Mouse (Mus musculus): ENCODE results near the gene Fam118b. TPM values are rescaled to one million over a fixed set of nuclear protein-coding genes. Genes with fewer than 3 reads are reported as not detected.

Gene Fam118b
- total and polyA plus RNA-seq, 3 experiments, result 12.7 to 27.7 (median 21.3) TPM

GRCm38 (mm10) chr9:35198351-35198750 is 69.3 kb downstream of the Fam118b start:
- H3K27me3 ChIP-seq (replicated peaks), result no peaks in the 10 kb centered on the region
- peaks cover 0 to 42% of the 10 kb centered on the region in 2 experiments; a peak in 2 of 4 replicates for H3K4me1 ChIP-seq (ENCODE audit: control insufficient read depth in 1 of 2, insufficient read depth in 2 of 2)
- dilution Hi-C loops (cut with MboI; ENCODE audit: extremely low pct_ligation_motif_present, extremely low pct_unique_long_range_greater_than_20kb, low sequenced_read_pairs) (no loop called here), in situ Hi-C loops (cut with MboI; ENCODE audit: low pct_ligation_motif_present, low pct_unique_long_range_greater_than_20kb, low sequenced_read_pairs) (no loop called here)
- peaks cover under 1 to 28% of the 10 kb centered on the region in 2 experiments for H3K36me3 ChIP-seq (replicated peaks in 1 of 2; ENCODE audit: control insufficient read depth in 1 of 2, insufficient read depth in 1 of 2, low read length in 1 of 2)
- peak overlapping the region; percentile 83 for H3K9ac ChIP-seq (ENCODE audit: insufficient read depth, low read depth)
- H3K9me3 ChIP-seq (replicated peaks; ENCODE audit: low read length), result no peaks in the 10 kb centered on the region
- TF ChIP-seq MEF2A (IDR thresholded peaks at IDR 0.05; ENCODE audit: borderline replicate concordance, low read depth, low read length) (no peak), TBP (conservative IDR thresholded peaks at IDR 0.05; ENCODE audit: low read depth, low read length) (peak; percentile 76), RCOR1 (conservative IDR thresholded peaks at IDR 0.05; ENCODE audit: low read depth, low read length) (no peak), TCF12 (IDR thresholded peaks at IDR 0.05; ENCODE audit: low read depth, low read length) (peak; percentile 64), ZMIZ1 (IDR thresholded peaks at IDR 0.05; ENCODE audit: low read depth, low read length) (no peak; the same call in 1 of the 2 replicates), MXI1 (IDR thresholded peaks at IDR 0.05; ENCODE audit: low read depth, low read length) (no peak; the same call in 1 of the 2 replicates), ZKSCAN1 (IDR thresholded peaks at IDR 0.05; ENCODE audit: borderline replicate concordance, low read depth, low read length) (no peak), MAX (IDR thresholded peaks at IDR 0.05; ENCODE audit: low read length) (0 out of 2 replicates have a peak, but pooled peaks have one; percentile 24), USF1 (IDR thresholded peaks at IDR 0.05; ENCODE audit: low read depth, low read length) (no peak), HCFC1 (IDR thresholded peaks at IDR 0.05; ENCODE audit: low read depth, low read length) (no peak), CHD2 (IDR thresholded peaks at IDR 0.05; ENCODE audit: low read length) (no peak), ELF1 (IDR thresholded peaks at IDR 0.05; ENCODE audit: low read depth, low read length) (no peak), MAFK (IDR thresholded peaks at IDR 0.05; ENCODE audit: insufficient replicate concordance, low read length) (peak; percentile 95), PAX5 (IDR thresholded peaks at IDR 0.05; ENCODE audit: low read length) (no peak), JUN (IDR thresholded peaks at IDR 0.05; ENCODE audit: insufficient read depth, low read depth, low read length) (peak; percentile 51; the same call in 1 of the 2 replicates), KAT2A (IDR thresholded peaks at IDR 0.05; ENCODE audit: insufficient replicate concordance, low read length) (no peak), IRF4 (IDR thresholded peaks at IDR 0.05; ENCODE audit: low read depth, low read length) (peak; percentile 72), NELFE (IDR thresholded peaks at IDR 0.05; ENCODE audit: low read depth, low read length) (peak; percentile 39; the same call in 1 of the 2 replicates), E2F4 (IDR thresholded peaks at IDR 0.05; ENCODE audit: insufficient replicate concordance, low read depth, low read length) (no peak), ZNF384 (IDR thresholded peaks at IDR 0.05; ENCODE audit: low read depth, low read length) (no peak; the same call in 1 of the 2 replicates), GABPA (IDR thresholded peaks at IDR 0.05; ENCODE audit: insufficient replicate concordance, low read depth, low read length) (no peak), BHLHE40 (IDR thresholded peaks at IDR 0.05; ENCODE audit: low read depth, low read length) (peak; percentile 57), JUND (conservative IDR thresholded peaks at IDR 0.05; ENCODE audit: low read depth, low read length) (peak; percentile 77), ZC3H11A (IDR thresholded peaks at IDR 0.05; ENCODE audit: low read depth, low read length) (no peak), SMC3 (IDR thresholded peaks at IDR 0.05; ENCODE audit: low read depth, low read length) (no peak), ETS1 (conservative IDR thresholded peaks at IDR 0.05; ENCODE audit: low read depth, low read length) (peak; percentile 61; the same call in 1 of the 2 replicates), EP300 (IDR thresholded peaks at IDR 0.05; ENCODE audit: low read length) (peak; percentile 85), UBTF (IDR thresholded peaks at IDR 0.05; ENCODE audit: low read depth, low read length) (no peak), POLR2A (IDR thresholded peaks at IDR 0.05; ENCODE audit: low read depth, low read length) (peak; percentile 64), SIN3A (IDR thresholded peaks at IDR 0.05; ENCODE audit: low read length) (peak; percentile 60; the same call in 1 of the 2 replicates), USF2 (conservative IDR thresholded peaks at IDR 0.05; ENCODE audit: low read depth, low read length) (no peak), POLR2AphosphoS2 (IDR thresholded peaks at IDR 0.05; ENCODE audit: low read depth, low read length) (peak; percentile 57; the same call in 1 of the 2 replicates)
- peak overlapping the region; percentile 82 for H3K27ac ChIP-seq (ENCODE audit: insufficient read depth, low read depth)
- DNase-seq (ENCODE audit: extremely low read depth), result peak; percentile 80
- peak overlapping the region; percentile 35 for H3K4me2 ChIP-seq (ENCODE audit: insufficient read depth, low read depth, poor library complexity, severe bottlenecking)
- peaks cover 22% of the 10 kb centered on the region for H3K79me2 ChIP-seq (replicated peaks; ENCODE audit: control insufficient read depth, extremely low read depth, insufficient read depth, poor library complexity, severe bottlenecking)
- H3K4me3 ChIP-seq (replicated peaks in 1 of 3; ENCODE audit: low read depth in 2 of 3, low read length in 2 of 3, poor library complexity in 1 of 3), result peak overlapping the region; percentile 70 to 86 (median 77)

Data from CH12.LX (cell line).